ENCODE assay signal across 28 mouse cellular contexts in genomic region chr11:5201799-5202680, GRCm38 (mm10). TPM values are rescaled to one million over a fixed set of nuclear protein-coding genes. Genes with fewer than 3 reads are reported as not detected.
DNase-seq lines count a peak whose midpoint lies in the region; ATAC-seq and TF ChIP-seq lines count a peak whose summit lies in the region.
"Had no signal": no experiment of that assay in that cellular context is flagged by ENCODE, and none has a peak within 500 bp of the region (broad histone marks: within the 10 kb centered on the region; RNA-seq: fewer than 3 reads in every experiment).

No protein-coding gene starts in this region.

- TF ChIP-seq CTCF in C2C12 (IDR thresholded peaks at IDR 0.05; ENCODE audit: control insufficient read depth, insufficient read depth, insufficient read length): no peak

- H3K9ac ChIP-seq in forebrain, embryonic 11.5 days (ENCODE audit: low read length): no peak overlapping the region
- H3K9ac ChIP-seq in kidney, embryonic 15.5 days: no peak overlapping the region
- no peak overlapping the region; the same call in 1 of the 2 replicates for H3K9ac ChIP-seq in limb, embryonic 13.5 days
- H3K9ac ChIP-seq in intestine, embryonic 16.5 days (ENCODE audit: low read depth, low read length): no peak overlapping the region
- H3K9ac ChIP-seq: forebrain, embryonic 15.5 days; heart, embryonic 13.5 days; hindbrain, embryonic 13.5 days; liver, embryonic 15.5 days; lung, embryonic 15.5 days; neural tube, embryonic 15.5 days had no signal

- peak overlapping the region; percentile 63 for H3ac ChIP-seq in C2C12 (ENCODE audit: control insufficient read depth, insufficient read length, low read depth)

- 83% methylated on average over 20 of the region's 20 CpGs for WGBS in forebrain, embryonic 10.5 days
- 81% methylated on average over 20 of the region's 20 CpGs for WGBS in forebrain, embryonic 11.5 days
- WGBS in kidney, embryonic 15.5 days: 56% methylated on average over 20 of the region's 20 CpGs
- WGBS in limb, embryonic 13.5 days: 81% methylated on average over 20 of the region's 20 CpGs
- 91% methylated on average over 20 of the region's 20 CpGs for WGBS in intestine, embryonic 16.5 days

- peak overlapping the region; percentile 21; the same call in 1 of the 2 replicates for H3K27ac ChIP-seq in forebrain, embryonic 10.5 days
- H3K27ac ChIP-seq in forebrain, embryonic 11.5 days (ENCODE audit: low read depth, low read length): no peak overlapping the region
- peak overlapping the region; percentile 70 for H3K27ac ChIP-seq in kidney, embryonic 15.5 days
- no peak overlapping the region; the same call in 1 of the 2 replicates for H3K27ac ChIP-seq in limb, embryonic 13.5 days
- no peak overlapping the region for H3K27ac ChIP-seq in intestine, embryonic 16.5 days (ENCODE audit: low read length)
- H3K27ac ChIP-seq: forebrain, embryonic 15.5 days; heart, embryonic 13.5 days; hindbrain, embryonic 13.5 days; liver, embryonic 15.5 days; lung, embryonic 15.5 days; neural tube, embryonic 15.5 days had no signal

- H3K9me3 ChIP-seq in forebrain, embryonic 10.5 days: no peaks in the 10 kb centered on the region
- H3K9me3 ChIP-seq in forebrain, embryonic 11.5 days (ENCODE audit: control insufficient read depth, low read length): no peaks in the 10 kb centered on the region
- H3K9me3 ChIP-seq in kidney, embryonic 15.5 days (replicated peaks): no peaks in the 10 kb centered on the region
- no peaks in the 10 kb centered on the region for H3K9me3 ChIP-seq in limb, embryonic 13.5 days
- no peaks in the 10 kb centered on the region for H3K9me3 ChIP-seq in intestine, embryonic 16.5 days (ENCODE audit: control insufficient read depth, low read length)
- H3K9me3 ChIP-seq: forebrain, embryonic 15.5 days; heart, embryonic 13.5 days; hindbrain, embryonic 13.5 days; liver, embryonic 15.5 days; lung, embryonic 15.5 days; megakaryocyte, embryonic 14.5 days; neural tube, embryonic 15.5 days had no signal

- H3K79me2 ChIP-seq in C2C12 (ENCODE audit: control insufficient read depth, insufficient read depth): no peaks in the 10 kb centered on the region

- H3K4me2 ChIP-seq in forebrain, embryonic 11.5 days (ENCODE audit: low read depth, low read length, severe bottlenecking): no peak overlapping the region
- H3K4me2 ChIP-seq in kidney, embryonic 15.5 days: no peak overlapping the region
- no peak overlapping the region for H3K4me2 ChIP-seq in limb, embryonic 13.5 days (replicated peaks)
- no peak overlapping the region for H3K4me2 ChIP-seq in intestine, embryonic 16.5 days (ENCODE audit: low read depth, low read length)
- H3K4me2 ChIP-seq: forebrain, embryonic 15.5 days; heart, embryonic 13.5 days; hindbrain, embryonic 13.5 days; liver, embryonic 15.5 days; lung, embryonic 15.5 days; neural tube, embryonic 15.5 days had no signal

- peaks cover 37% of the 10 kb centered on the region for H3K36me3 ChIP-seq in forebrain, embryonic 10.5 days (replicated peaks)
- no peaks in the 10 kb centered on the region for H3K36me3 ChIP-seq in forebrain, embryonic 11.5 days (ENCODE audit: control insufficient read depth, insufficient read depth, low read length)
- H3K36me3 ChIP-seq in kidney, embryonic 15.5 days: peaks cover 51% of the 10 kb centered on the region
- H3K36me3 ChIP-seq in C2C12 (ENCODE audit: control insufficient read depth, insufficient read depth): peaks cover 18% of the 10 kb centered on the region
- peaks cover 72% of the 10 kb centered on the region for H3K36me3 ChIP-seq in limb, embryonic 13.5 days
- H3K36me3 ChIP-seq in intestine, embryonic 16.5 days (ENCODE audit: control insufficient read depth, insufficient read depth, low read length): no peaks in the 10 kb centered on the region; the same call in 1 of the 2 replicates
- H3K36me3 ChIP-seq: forebrain, embryonic 15.5 days; liver, embryonic 15.5 days had no signal

- no peaks in the 10 kb centered on the region for H3K79me3 ChIP-seq in C2C12 (ENCODE audit: low read depth)

- H3K27me3 ChIP-seq in forebrain, embryonic 10.5 days (ENCODE audit: poor library complexity, severe bottlenecking): no peaks in the 10 kb centered on the region
- H3K27me3 ChIP-seq in forebrain, embryonic 11.5 days (ENCODE audit: control insufficient read depth, insufficient read depth, low read length): no peaks in the 10 kb centered on the region
- no peaks in the 10 kb centered on the region for H3K27me3 ChIP-seq in kidney, embryonic 15.5 days
- no peaks in the 10 kb centered on the region for H3K27me3 ChIP-seq in C2C12 (ENCODE audit: control insufficient read depth, insufficient read depth, insufficient read length)
- no peaks in the 10 kb centered on the region for H3K27me3 ChIP-seq in limb, embryonic 13.5 days
- H3K27me3 ChIP-seq in intestine, embryonic 16.5 days (replicated peaks; ENCODE audit: control insufficient read depth, insufficient read depth, low read length): no peaks in the 10 kb centered on the region
- H3K27me3 ChIP-seq: forebrain, embryonic 15.5 days; heart, embryonic 13.5 days; hindbrain, embryonic 13.5 days; liver, embryonic 15.5 days; lung, embryonic 15.5 days; neural tube, embryonic 15.5 days had no signal

- ATAC-seq in forebrain, embryonic 11.5 days (replicated peaks; ENCODE audit: low FRiP score): no peak
- peak; percentile 84 for ATAC-seq in kidney, embryonic 15.5 days (replicated peaks; ENCODE audit: low FRiP score)
- ATAC-seq in limb, embryonic 13.5 days (ENCODE audit: low FRiP score, low read depth): peak; percentile 81
- ATAC-seq in intestine, embryonic 16.5 days: no peak
- ATAC-seq: CD4-positive, CD25-positive, alpha-beta regulatory T cell, adult 4 months; forebrain, embryonic 15.5 days; inflammation-experienced regulatory T-cells, adult 6 months had no signal

- peaks cover 28% of the 10 kb centered on the region for H3K4me1 ChIP-seq in forebrain, embryonic 10.5 days
- no peaks in the 10 kb centered on the region for H3K4me1 ChIP-seq in forebrain, embryonic 11.5 days (replicated peaks; ENCODE audit: control insufficient read depth, insufficient read depth, low read length)
- peaks cover 26% of the 10 kb centered on the region for H3K4me1 ChIP-seq in kidney, embryonic 15.5 days
- H3K4me1 ChIP-seq in limb, embryonic 13.5 days: no peaks in the 10 kb centered on the region
- no peaks in the 10 kb centered on the region for H3K4me1 ChIP-seq in intestine, embryonic 16.5 days (ENCODE audit: control insufficient read depth, insufficient read depth, low read length)
- H3K4me1 ChIP-seq: forebrain, embryonic 15.5 days; liver, embryonic 15.5 days; lung, embryonic 15.5 days; neural tube, embryonic 15.5 days had no signal

- no peak overlapping the region for H3K4me3 ChIP-seq in forebrain, embryonic 10.5 days
- no peak overlapping the region for H3K4me3 ChIP-seq in forebrain, embryonic 11.5 days (ENCODE audit: low read depth, low read length)
- no peak overlapping the region for H3K4me3 ChIP-seq in kidney, embryonic 15.5 days (replicated peaks)
- peak overlapping the region; percentile 15 for H3K4me3 ChIP-seq in C2C12 (ENCODE audit: insufficient read depth, poor library complexity, severe bottlenecking)
- H3K4me3 ChIP-seq in limb, embryonic 13.5 days: no peak overlapping the region
- H3K4me3 ChIP-seq in intestine, embryonic 16.5 days (ENCODE audit: low read length): no peak overlapping the region
- H3K4me3 ChIP-seq: erythroblast, embryonic 14.5 days; forebrain, embryonic 15.5 days; heart, embryonic 13.5 days; hindbrain, embryonic 13.5 days; liver, embryonic 15.5 days; lung, embryonic 15.5 days; megakaryocyte, embryonic 14.5 days; neural tube, embryonic 15.5 days had no signal

- DNase-seq in forebrain, embryonic 10.5 days (ENCODE audit: extremely low spot score, low spot score): no peak
- no peak for DNase-seq in forebrain, embryonic 11.5 days (ENCODE audit: low spot score)
- no peak for DNase-seq in kidney, adult 11 months
- no peak for DNase-seq in cerebellum, adult 18-20 months
- DNase-seq: adrenal gland, postnatal 25 days; cerebellum, adult 9-10 months; gastrocnemius, postnatal 14 days; heart, adult 18-20 months; kidney, postnatal 14 days; liver; lung, postnatal 36 days; right cerebral cortex, adult 18-20 months; right cerebral cortex, postnatal 4 days; thymus, adult 2 months had no signal

TF ChIP-seq in C2C12, 6 proteins besides CTCF, POLR2A, EP300 and RAD21:
- TF ChIP-seq MYOG (IDR thresholded peaks at IDR 0.05; ENCODE audit: control insufficient read depth, extremely low read depth, insufficient read length): no peak
- TF ChIP-seq MYOD1 (IDR thresholded peaks at IDR 0.05; ENCODE audit: control insufficient read depth, insufficient read length, low read depth): peak; percentile 51

RNA-seq across cellular contexts. Expression of gene Emid1, which starts 50.0 kb away (rescaled TPM):
- 29.0 and 31.3 TPM in 2 replicates for polyA plus RNA-seq in forebrain, embryonic 10.5 days (2016; fragmentation: Nextera tagmentation; extraction: Ambion mirVana)
- polyA plus RNA-seq in forebrain, embryonic 11.5 days (2014; fragmentation: Nextera tagmentation; extraction: Ambion mirVana): 22.2 TPM in 2 replicates
- polyA plus RNA-seq in kidney, embryonic 15.5 days (2015; fragmentation: Nextera tagmentation; extraction: Ambion mirVana): 190 and 191 TPM in 2 replicates
- 0.02 TPM for polyA plus RNA-seq in C2C12 (2012; fragmentation: generic; extraction: Trizol)
- polyA plus RNA-seq in limb, embryonic 13.5 days (2015; fragmentation: Nextera tagmentation; extraction: Ambion mirVana): 28.9 and 29.1 TPM in 2 replicates
- 112 and 120 TPM in 2 replicates for polyA plus RNA-seq in intestine, embryonic 16.5 days (2015; fragmentation: Nextera tagmentation; extraction: Ambion mirVana)

RNA-seq across cellular contexts. Expression of gene Kremen1, which starts 59.3 kb away (rescaled TPM):
- 11.4 TPM in 2 replicates for polyA plus RNA-seq in forebrain, embryonic 10.5 days (2016; fragmentation: Nextera tagmentation; extraction: Ambion mirVana)
- 10.8 and 11.3 TPM in 2 replicates for polyA plus RNA-seq in forebrain, embryonic 11.5 days (2014; fragmentation: Nextera tagmentation; extraction: Ambion mirVana)
- polyA plus RNA-seq in kidney, embryonic 15.5 days (2015; fragmentation: Nextera tagmentation; extraction: Ambion mirVana): 21.8 and 22.9 TPM in 2 replicates
- polyA plus RNA-seq in C2C12 (2012; fragmentation: generic; extraction: Trizol): 43.5 TPM
- 20.5 and 24.3 TPM in 2 replicates for polyA plus RNA-seq in limb, embryonic 13.5 days (2015; fragmentation: Nextera tagmentation; extraction: Ambion mirVana)
- polyA plus RNA-seq in intestine, embryonic 16.5 days (2015; fragmentation: Nextera tagmentation; extraction: Ambion mirVana): 9.1 and 10.5 TPM in 2 replicates

Comparison
In these comparisons a context has a peak if more than half of its experiments do, and no peak if none do; other contexts are left out.
1. H3K27ac ChIP-seq: peak in forebrain, embryonic 10.5 days (single experiment) and kidney, embryonic 15.5 days (single experiment); none in forebrain, embryonic 11.5 days (single experiment), limb, embryonic 13.5 days (single experiment) and intestine, embryonic 16.5 days (single experiment).
2. ATAC-seq: peak in kidney, embryonic 15.5 days (single experiment) and limb, embryonic 13.5 days (single experiment); none in forebrain, embryonic 11.5 days (single experiment) and intestine, embryonic 16.5 days (single experiment).
3. RNA of gene Emid1, which starts 50.0 kb away (polyA plus RNA-seq): 190 to 191 TPM in kidney, embryonic 15.5 days, 112 to 120 TPM in intestine, embryonic 16.5 days, 29.0 to 31.3 TPM in forebrain, embryonic 10.5 days, 28.9 to 29.1 TPM in limb, embryonic 13.5 days and 22.2 TPM in forebrain, embryonic 11.5 days; 0.02 TPM in C2C12 (single experiment); every median in the first group is over 10 times any median in the second.